Mouse (Mus musculus) embryonic facial prominence, embryonic 12.5 days (tissue): ENCODE data around the gene Ganc. TPM values are rescaled to one million over a fixed set of nuclear protein-coding genes. Genes with fewer than 3 reads are reported as not detected.
A peak's percentile ranks its signal among the peaks of the same experiment; 100 is the strongest.

ENCODE experiments used
- ATAC-seq: fragments of 200-750 bp; cut with Nextera tagmentation; 2 replicates; pipeline ENCODE4 v1.8.0; 2017; ENCODE audit not compliant: insufficient number of reproducible peaks, insufficient read depth, low FRiP score, low TSS enrichment
- H3K27ac ChIP-seq: fragments of 300-500 bp; sonication (generic); 2 replicates; pipeline ENCODE4 v1.5.1; 2016; ENCODE audit warnings: mild to moderate bottlenecking
- H3K27me3 ChIP-seq: fragments of 300-500 bp; sonication (generic); 2 replicates; pipeline ENCODE4 v1.6.1; 2016; ENCODE audit warnings: mild to moderate bottlenecking, moderate library complexity
- H3K36me3 ChIP-seq: fragments of 300-500 bp; sonication (generic); 2 replicates; pipeline ENCODE4 v1.6.1; 2016; ENCODE audit warnings: mild to moderate bottlenecking
- H3K4me1 ChIP-seq: fragments of 300-500 bp; sonication (generic); 2 replicates; pipeline ENCODE4 v1.6.1; 2016
- H3K4me2 ChIP-seq: fragments of 300-500 bp; sonication (generic); replicated peaks from 2 replicates; pipeline ENCODE4 v1.6.1; 2016; ENCODE audit warnings: mild to moderate bottlenecking, moderate library complexity
- H3K4me3 ChIP-seq: fragments of 300-500 bp; sonication (generic); 2 replicates; pipeline ENCODE4 v1.5.1; 2016; ENCODE audit warnings: mild to moderate bottlenecking
- H3K9ac ChIP-seq: fragments of 300-500 bp; sonication (generic); 2 replicates; pipeline ENCODE4 v1.6.1; 2016; ENCODE audit warnings: mild to moderate bottlenecking, moderate library complexity
- H3K9me3 ChIP-seq: fragments of 300-500 bp; sonication (generic); 2 replicates; pipeline ENCODE4 v1.6.1; 2016; ENCODE audit warnings: mild to moderate bottlenecking, moderate library complexity
- WGBS: fragments of 180-500 bp; shearing (Covaris S2); methylation state at CpG from one replicate; pipeline ENCODE4 v1.1.7; 2016; 5-methylcytosine and 5-hydroxymethylcytosine counted together
- polyA plus RNA-seq: library from polyadenylated mRNA; unstranded; fragments of >200 nt; fragmentation: Nextera tagmentation; extraction: Ambion mirVana; gene quantifications from 2 replicates; pipeline ENCODE4 v1.2.1, GENCODE M21; 2016

Gene Ganc
- 8.3 and 9.0 TPM in 2 replicates for polyA plus RNA-seq

DNA sequence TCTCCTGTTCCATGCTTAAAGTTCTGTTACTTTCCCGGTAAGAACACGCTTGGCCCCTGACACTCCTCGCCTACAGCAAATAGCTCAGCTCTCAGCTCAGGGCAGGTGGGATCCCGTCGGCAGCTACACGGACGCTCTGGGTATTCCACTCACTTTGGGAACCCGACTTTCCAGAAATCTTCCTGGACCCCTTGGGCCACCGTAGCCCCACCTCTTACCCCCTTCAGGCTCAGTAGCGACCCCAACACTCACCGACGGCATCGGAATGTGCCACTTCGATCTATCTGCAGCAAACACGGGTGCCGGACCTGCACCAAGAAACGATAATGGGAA is at the start of gene Ganc:
Gene Ganc (plus strand): TSS at position 244 of the 333 bp plus-strand sequence.
- H3K27ac ChIP-seq = peak within 1 kb of the TSS; percentile 97
- H3K9ac ChIP-seq = peak within 1 kb of the TSS; percentile 77
- peak; percentile 89 for ATAC-seq
- H3K4me2 ChIP-seq = peak within 1 kb of the TSS; percentile 66
- H3K36me3 ChIP-seq = no peaks in the 10 kb centered on the region
- peaks cover 9% of the 10 kb centered on the region for H3K4me1 ChIP-seq
- H3K9me3 ChIP-seq = 0 out of 2 replicates have a peak, but pooled peaks cover 5% of the 10 kb centered on the region
- H3K27me3 ChIP-seq = no peaks in the 10 kb centered on the region
- WGBS = 1% methylated on average over 17 of the region's 17 CpGs
- peak within 1 kb of the TSS; percentile 73 for H3K4me3 ChIP-seq

DNA sequence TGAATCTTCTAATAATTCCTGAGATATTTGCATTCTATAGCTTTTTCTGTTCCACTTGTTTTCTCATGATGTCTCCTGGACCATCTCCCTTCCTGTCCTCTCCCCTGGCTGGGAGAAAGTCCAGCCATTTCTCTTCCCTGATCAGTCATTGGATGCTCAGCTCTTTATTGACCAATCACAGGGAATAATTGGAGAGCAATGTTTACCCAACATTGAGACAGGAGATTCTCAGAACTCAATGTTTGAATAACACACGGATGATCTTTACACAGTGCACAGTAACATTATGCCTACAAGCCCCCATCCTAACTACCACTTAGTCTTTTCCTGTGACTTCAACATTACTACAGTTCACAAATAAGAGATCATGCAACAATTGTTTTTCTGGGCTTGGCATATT is 43.3 kb upstream of the Ganc start:
- H3K4me3 ChIP-seq = no peak overlapping the region
- no peak overlapping the region for H3K27ac ChIP-seq
- WGBS = 88% methylated on average over 1 of the region's 1 CpGs
- H3K9ac ChIP-seq = no peak overlapping the region
- no peak overlapping the region for H3K4me2 ChIP-seq
- no peak for ATAC-seq
- peaks cover 57% of the 10 kb centered on the region for H3K36me3 ChIP-seq
- H3K9me3 ChIP-seq = no peaks in the 10 kb centered on the region
- H3K27me3 ChIP-seq = no peaks in the 10 kb centered on the region
- H3K4me1 ChIP-seq = no peaks in the 10 kb centered on the region

DNA sequence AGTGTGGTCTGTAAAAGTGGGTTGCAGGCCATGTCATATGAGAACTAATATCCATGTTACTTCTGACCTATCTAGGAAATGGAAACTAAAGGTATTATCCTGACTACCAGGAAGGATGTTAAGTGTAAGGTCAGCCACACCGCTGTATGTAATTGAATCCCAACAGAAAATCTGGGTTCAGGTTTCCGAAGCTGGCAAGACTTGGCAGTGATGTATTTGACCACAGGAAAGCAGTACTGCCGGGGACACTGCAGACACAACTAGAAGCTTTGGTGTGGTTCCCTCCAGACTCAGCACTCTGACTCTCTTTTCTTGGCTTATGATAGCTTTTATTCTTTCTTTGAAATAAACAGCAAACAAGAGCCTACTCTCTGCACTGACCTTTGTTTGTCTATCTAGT is 37.2 kb upstream of the Ganc start:
- no peaks in the 10 kb centered on the region for H3K27me3 ChIP-seq
- WGBS = 82% methylated on average over 3 of the region's 3 CpGs
- H3K4me2 ChIP-seq = no peak overlapping the region
- H3K4me1 ChIP-seq = no peaks in the 10 kb centered on the region
- no peak overlapping the region for H3K27ac ChIP-seq
- H3K9ac ChIP-seq = no peak overlapping the region
- no peak for ATAC-seq
- H3K4me3 ChIP-seq = no peak overlapping the region
- no peaks in the 10 kb centered on the region for H3K9me3 ChIP-seq
- peaks cover 65% of the 10 kb centered on the region for H3K36me3 ChIP-seq

DNA sequence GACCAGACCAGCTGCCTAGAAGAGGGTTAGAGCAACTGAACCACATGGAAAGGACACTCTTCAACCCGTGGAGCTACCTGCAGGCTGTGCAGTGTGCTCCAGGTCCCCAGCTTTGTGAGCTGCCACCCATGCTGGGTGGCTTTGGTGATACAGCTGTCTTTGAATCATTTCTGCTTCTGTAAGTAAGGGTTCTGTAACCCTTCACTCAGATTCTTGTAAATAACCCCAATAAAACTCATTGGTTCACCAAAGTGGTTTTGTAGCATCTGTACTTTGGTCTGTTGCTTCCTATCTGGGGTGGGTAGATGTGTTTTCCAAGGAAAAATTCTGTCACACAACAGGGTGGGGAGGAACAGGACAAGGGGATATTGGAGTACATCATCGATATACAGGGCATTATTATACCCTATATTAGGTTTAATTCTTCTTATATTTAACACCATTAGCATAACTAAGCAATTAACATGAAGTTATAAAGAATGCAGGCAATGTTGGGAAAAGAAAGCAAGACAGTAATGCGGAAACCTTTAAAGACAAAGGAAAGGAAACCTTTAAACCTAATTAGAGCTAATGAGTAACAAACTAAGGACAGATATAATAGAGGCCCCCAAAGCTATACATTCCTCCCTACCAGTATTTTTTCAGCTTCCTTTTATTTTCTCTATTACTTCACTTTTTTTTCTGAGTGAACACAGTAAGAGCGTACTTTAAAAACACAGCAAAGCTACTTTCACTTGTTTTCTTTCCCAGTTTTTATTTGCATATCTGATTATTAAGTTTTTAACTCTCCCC is 36.1 kb upstream of the Ganc start:
- Histone ChIP-seq H3K36me3 (peaks cover 64% of the 10 kb centered on the region), H3K4me2 (no peak overlapping the region), H3K4me3 (no peak overlapping the region), H3K4me1 (no peaks in the 10 kb centered on the region), H3K27me3 (no peaks in the 10 kb centered on the region), H3K27ac (no peak overlapping the region), H3K9me3 (no peaks in the 10 kb centered on the region), H3K9ac (no peak overlapping the region)
- WGBS = 91% methylated on average over 4 of the region's 4 CpGs
- ATAC-seq = no peak

DNA sequence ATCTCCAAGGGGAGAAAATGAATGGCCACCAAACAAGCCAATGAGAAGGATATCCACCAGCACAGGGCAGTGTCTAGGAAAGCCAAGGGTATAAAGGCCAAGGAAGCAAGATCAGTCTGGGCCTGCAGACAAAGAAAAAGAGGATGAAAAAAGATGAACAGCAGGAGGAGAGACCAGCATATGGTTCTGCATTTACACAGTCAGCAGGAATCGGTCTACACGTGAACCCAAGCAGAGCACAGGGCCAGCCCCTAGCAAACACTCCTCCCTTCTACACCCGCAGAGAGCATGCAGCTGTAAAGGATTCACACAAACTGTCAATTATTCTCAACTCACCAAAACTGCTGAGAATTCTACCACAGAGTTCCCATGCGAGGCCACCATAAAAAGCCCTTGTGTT is 29.8 kb upstream of the Ganc start:
- H3K4me1 ChIP-seq = no peaks in the 10 kb centered on the region
- H3K27ac ChIP-seq = no peak overlapping the region
- no peaks in the 10 kb centered on the region for H3K9me3 ChIP-seq
- peaks cover 53% of the 10 kb centered on the region for H3K36me3 ChIP-seq
- no peak overlapping the region for H3K9ac ChIP-seq
- ATAC-seq = no peak
- no peak overlapping the region for H3K4me2 ChIP-seq
- WGBS = 84% methylated on average over 4 of the region's 4 CpGs
- no peak overlapping the region for H3K4me3 ChIP-seq
- H3K27me3 ChIP-seq = no peaks in the 10 kb centered on the region

DNA sequence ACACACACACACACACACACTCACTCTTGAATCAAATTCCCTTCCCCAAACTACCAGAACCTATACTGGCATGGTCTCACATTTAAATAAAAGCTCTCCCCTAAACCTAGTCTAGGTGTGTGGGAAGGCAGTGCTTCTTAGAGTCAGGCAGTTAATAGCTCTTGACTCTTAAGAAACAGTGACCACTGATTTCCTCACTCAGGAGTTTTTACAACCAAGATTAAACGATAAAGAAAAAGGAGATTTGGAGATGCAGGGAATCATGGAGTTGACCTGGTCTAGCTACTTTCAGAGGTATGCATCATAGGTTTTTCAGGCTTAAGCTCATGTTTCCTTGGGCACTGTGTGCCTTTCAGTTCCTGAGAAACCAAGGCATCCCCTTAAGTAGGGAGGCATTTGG is 17.4 kb upstream of the Ganc start:
- Histone ChIP-seq H3K4me1 (no peaks in the 10 kb centered on the region), H3K9ac (no peak overlapping the region), H3K27ac (no peak overlapping the region), H3K36me3 (peaks cover 57% of the 10 kb centered on the region), H3K4me3 (no peak overlapping the region), H3K9me3 (no peaks in the 10 kb centered on the region), H3K27me3 (no peaks in the 10 kb centered on the region), H3K4me2 (no peak overlapping the region)
- 93% methylated on average over 1 of the region's 1 CpGs for whole genome bisulfite sequencing
- no peak for ATAC-seq

DNA sequence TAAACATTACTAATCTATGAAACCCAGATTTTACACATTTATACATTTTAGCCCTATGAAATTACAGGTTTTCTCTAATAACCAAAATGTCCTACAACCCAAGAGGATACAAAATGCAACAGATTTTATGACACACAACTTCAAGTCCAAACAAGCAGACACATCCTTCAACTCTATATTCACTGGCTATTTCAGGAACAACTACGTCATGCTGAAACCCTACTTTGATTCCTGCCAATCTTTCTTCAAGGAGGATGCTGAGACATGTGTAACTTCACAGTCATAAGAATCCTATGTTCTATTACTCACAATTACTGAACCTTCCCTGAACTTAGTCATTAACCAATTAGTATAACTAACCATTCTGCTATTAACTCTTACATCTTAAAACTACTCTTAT is 16.4 kb upstream of the Ganc start:
- H3K27ac ChIP-seq = no peak overlapping the region
- H3K4me1 ChIP-seq = no peaks in the 10 kb centered on the region
- WGBS = 98% methylated on average over 1 of the region's 1 CpGs
- H3K36me3 ChIP-seq = peaks cover 50% of the 10 kb centered on the region
- ATAC-seq = no peak
- H3K27me3 ChIP-seq = no peaks in the 10 kb centered on the region
- no peak overlapping the region for H3K4me2 ChIP-seq
- H3K9ac ChIP-seq = no peak overlapping the region
- H3K4me3 ChIP-seq = no peak overlapping the region
- H3K9me3 ChIP-seq = no peaks in the 10 kb centered on the region

DNA sequence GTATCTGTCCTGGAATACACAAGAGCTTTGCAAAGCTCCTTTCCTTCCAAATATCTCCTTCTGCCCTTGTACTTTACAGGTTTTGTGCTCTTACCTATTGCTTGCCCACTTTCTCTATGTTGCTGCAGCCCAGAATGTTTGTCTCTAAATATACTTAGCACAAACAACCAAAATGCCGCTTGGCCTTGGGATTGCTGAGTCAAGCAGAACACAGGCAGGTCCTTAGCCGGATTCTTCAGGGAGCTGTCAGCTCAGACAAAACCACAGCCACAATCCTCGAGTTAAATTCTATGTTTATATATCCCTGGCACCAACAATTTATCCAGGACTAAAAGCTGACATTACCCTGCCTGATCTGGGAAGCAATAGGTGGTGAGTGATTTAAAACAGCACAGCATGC is 14.3 kb upstream of the Ganc start:
- no peak overlapping the region for H3K27ac ChIP-seq
- ATAC-seq = no peak
- no peaks in the 10 kb centered on the region for H3K27me3 ChIP-seq
- H3K9me3 ChIP-seq = no peaks in the 10 kb centered on the region
- no peak overlapping the region for H3K9ac ChIP-seq
- H3K4me1 ChIP-seq = no peaks in the 10 kb centered on the region
- H3K4me2 ChIP-seq = no peak overlapping the region
- 89% methylated on average over 3 of the region's 3 CpGs for WGBS
- peaks cover 51% of the 10 kb centered on the region for H3K36me3 ChIP-seq
- no peak overlapping the region for H3K4me3 ChIP-seq

DNA sequence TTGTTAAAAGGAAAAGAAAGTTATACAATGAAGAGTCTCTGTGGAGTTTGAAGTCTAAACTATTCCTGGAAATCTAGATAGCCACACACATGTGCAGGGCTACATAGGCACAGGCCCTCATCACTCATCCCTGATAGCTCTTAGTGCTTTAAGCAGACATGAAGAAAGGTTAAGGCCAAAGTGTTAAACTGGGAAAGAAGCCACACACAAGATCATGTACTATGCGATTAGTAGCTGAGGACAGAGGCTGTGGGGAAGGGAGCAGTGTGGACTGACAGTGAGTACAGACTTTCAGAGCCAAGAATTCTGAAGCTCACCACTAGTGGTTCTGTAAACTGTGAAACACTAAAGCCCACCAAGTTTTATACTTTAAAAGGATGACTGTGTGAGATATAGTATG is 12.8 kb upstream of the Ganc start:
- H3K4me1 ChIP-seq = no peaks in the 10 kb centered on the region
- peaks cover 59% of the 10 kb centered on the region for H3K36me3 ChIP-seq
- H3K27me3 ChIP-seq = no peaks in the 10 kb centered on the region
- H3K9me3 ChIP-seq = no peaks in the 10 kb centered on the region
- H3K9ac ChIP-seq = no peak overlapping the region
- 96% methylated on average over 1 of the region's 1 CpGs for WGBS
- no peak for ATAC-seq
- H3K27ac ChIP-seq = no peak overlapping the region
- H3K4me3 ChIP-seq = no peak overlapping the region
- H3K4me2 ChIP-seq = no peak overlapping the region

DNA sequence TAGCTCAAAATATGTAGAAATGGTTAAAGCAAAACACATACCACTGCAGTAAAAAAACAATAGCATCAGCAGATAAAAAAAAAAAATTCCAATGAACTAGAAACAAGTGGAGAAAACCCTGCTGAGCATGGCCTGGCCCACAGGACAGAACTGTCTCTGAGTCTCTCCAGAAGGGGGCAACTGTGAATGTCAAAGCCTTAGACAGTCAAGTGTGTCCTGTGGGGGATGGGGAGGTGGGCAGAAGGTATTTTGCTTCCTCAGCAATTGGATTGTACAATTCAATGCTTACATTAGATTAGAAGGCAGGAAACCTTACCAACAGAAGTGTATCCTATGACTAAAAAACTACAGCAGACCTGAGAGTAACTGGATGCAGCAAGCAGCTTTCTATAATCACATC is 11.3 kb upstream of the Ganc start:
- no peaks in the 10 kb centered on the region for H3K4me1 ChIP-seq
- ATAC-seq = no peak
- H3K9ac ChIP-seq = no peak overlapping the region
- no peak overlapping the region for H3K27ac ChIP-seq
- H3K4me3 ChIP-seq = no peak overlapping the region
- no peaks in the 10 kb centered on the region for H3K9me3 ChIP-seq
- peaks cover 63% of the 10 kb centered on the region for H3K36me3 ChIP-seq
- no peaks in the 10 kb centered on the region for H3K27me3 ChIP-seq
- H3K4me2 ChIP-seq = no peak overlapping the region

DNA sequence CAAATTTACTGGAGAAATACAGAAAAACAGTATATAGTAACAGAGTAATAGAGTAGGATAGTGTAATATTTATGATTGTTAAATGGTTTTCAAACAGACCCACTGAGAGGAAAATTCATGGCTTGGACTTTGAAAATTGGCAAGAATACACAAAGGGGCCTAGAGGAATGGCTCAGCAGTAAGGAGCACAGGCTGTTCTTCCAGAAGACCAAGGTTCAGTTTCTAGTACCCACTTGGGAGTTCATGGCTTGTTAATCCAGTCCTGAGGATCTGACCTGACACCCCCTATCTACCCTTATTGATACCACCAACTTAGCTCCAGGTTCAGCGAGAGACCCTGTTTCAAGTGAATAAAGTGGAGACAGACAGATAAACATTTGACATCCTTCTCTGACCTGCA is 5.7 kb upstream of the Ganc start:
- peaks cover 36% of the 10 kb centered on the region for H3K36me3 ChIP-seq
- H3K27ac ChIP-seq = no peak overlapping the region
- 96% methylated on average over 1 of the region's 1 CpGs for WGBS
- no peak overlapping the region for H3K9ac ChIP-seq
- no peak overlapping the region for H3K4me3 ChIP-seq
- H3K4me1 ChIP-seq = peaks cover 7% of the 10 kb centered on the region
- ATAC-seq = no peak
- no peaks in the 10 kb centered on the region for H3K27me3 ChIP-seq
- H3K9me3 ChIP-seq = no peaks in the 10 kb centered on the region
- no peak overlapping the region for H3K4me2 ChIP-seq

DNA sequence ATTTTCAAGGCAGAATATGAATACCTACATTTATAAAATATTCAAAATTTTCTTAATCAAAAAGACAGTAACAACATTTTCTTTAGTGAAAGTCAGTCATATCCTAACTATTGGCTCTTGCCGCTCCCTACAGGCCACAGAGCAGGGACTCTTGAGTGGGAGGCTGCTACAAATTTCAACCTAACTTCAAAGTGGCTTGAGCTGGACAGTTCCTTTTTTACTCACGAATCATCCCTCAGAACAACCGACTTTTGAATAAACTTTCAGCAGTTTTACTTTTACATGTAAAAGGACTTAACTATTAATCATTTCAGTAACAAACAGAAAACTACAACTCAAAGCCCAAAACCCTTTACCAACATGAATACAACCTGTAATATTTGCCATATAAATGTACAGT is 883 bp upstream of the Ganc start:
- Histone ChIP-seq H3K4me3 (peak overlapping the region; percentile 73), H3K4me2 (peak overlapping the region; percentile 66), H3K27me3 (no peaks in the 10 kb centered on the region), H3K9ac (no peak overlapping the region), H3K9me3 (no peaks in the 10 kb centered on the region), H3K27ac (no peak overlapping the region), H3K36me3 (peaks cover 6% of the 10 kb centered on the region), H3K4me1 (peaks cover 9% of the 10 kb centered on the region)
- 50% methylated on average over 3 of the region's 3 CpGs for WGBS
- no peak for ATAC-seq
